Mouse (Mus musculus): Measurements from ENCODE around the gene Ap1s1. TPM values are rescaled to one million over a fixed set of nuclear protein-coding genes. Genes with fewer than 3 reads are reported as not detected.

Ap1s1 gene
- total and polyA plus RNA-seq, 3 experiments, result 154 to 218 (median 211) TPM

- Histone ChIP-seq H3K27ac (ENCODE audit: control insufficient read depth, low read depth, low read length) (no peak overlapping the region), H3K27me3 (ENCODE audit: control insufficient read depth in 1 of 2, insufficient read depth in 2 of 2, low read length in 2 of 2) (no peaks in the 10 kb centered on the region), H3K9ac (ENCODE audit: control insufficient read depth, low read depth, low read length, poor library complexity, severe bottlenecking) (no peak overlapping the region), H3K4me1 (ENCODE audit: control insufficient read depth in 1 of 2, insufficient read depth in 2 of 2, low read length in 2 of 2) (peaks cover 11 to 28% of the 10 kb centered on the region in 2 experiments), H3K4me3 (ENCODE audit: control insufficient read depth in 1 of 2, insufficient read depth in 1 of 2, low read depth in 2 of 2, low read length in 2 of 2) (no peak overlapping the region), H3K79me2 (ENCODE audit: control insufficient read depth, insufficient read depth, low read length, poor library complexity) (no peaks in the 10 kb centered on the region), H3K9me3 (replicated peaks; ENCODE audit: insufficient read depth, low read length) (no peaks in the 10 kb centered on the region), H3K36me3 (ENCODE audit: control insufficient read depth in 1 of 2, insufficient read depth in 2 of 2, low read length in 2 of 2) (peaks cover 0 to 9% of the 10 kb centered on the region in 2 experiments; a peak in 2 of 4 replicates)
- TF ChIP-seq USF1 (IDR thresholded peaks at IDR 0.05; ENCODE audit: low read depth, low read length), result no peak
- TF ChIP-seq POLR2AphosphoS2 (IDR thresholded peaks at IDR 0.05; ENCODE audit: low read length), result no peak
- TF ChIP-seq MYC (IDR thresholded peaks at IDR 0.05; ENCODE audit: low read depth, low read length), result no peak
- no peak for TF ChIP-seq ELF1 (IDR thresholded peaks at IDR 0.05; ENCODE audit: low read depth, low read length)
- TF ChIP-seq NELFE (IDR thresholded peaks at IDR 0.05; ENCODE audit: low read depth, low read length), result no peak
- DNase-seq (ENCODE audit: low read depth, low spot score), result no peak
Measured at GRCm38 (mm10) chr5:137093720-137094119, 47.8 kb upstream of the Ap1s1 start.

- Histone ChIP-seq H3K79me2 (ENCODE audit: control insufficient read depth, insufficient read depth, low read length, poor library complexity) (no peaks in the 10 kb centered on the region), H3K4me3 (ENCODE audit: control insufficient read depth in 1 of 2, insufficient read depth in 1 of 2, low read depth in 2 of 2, low read length in 2 of 2) (no peak overlapping the region), H3K27ac (ENCODE audit: control insufficient read depth, low read depth, low read length) (no peak overlapping the region), H3K9ac (ENCODE audit: control insufficient read depth, low read depth, low read length, poor library complexity, severe bottlenecking) (no peak overlapping the region), H3K27me3 (ENCODE audit: control insufficient read depth in 1 of 2, insufficient read depth in 2 of 2, low read length in 2 of 2) (no peaks in the 10 kb centered on the region), H3K9me3 (replicated peaks; ENCODE audit: insufficient read depth, low read length) (no peaks in the 10 kb centered on the region), H3K4me1 (ENCODE audit: control insufficient read depth in 1 of 2, insufficient read depth in 2 of 2, low read length in 2 of 2) (peaks cover 7 to 15% of the 10 kb centered on the region in 2 experiments), H3K36me3 (ENCODE audit: control insufficient read depth in 1 of 2, insufficient read depth in 2 of 2, low read length in 2 of 2) (no peaks in the 10 kb centered on the region)
- no peak for DNase-seq (ENCODE audit: low read depth, low spot score)
- no peak for TF ChIP-seq EP300 (IDR thresholded peaks at IDR 0.05; ENCODE audit: low read depth in 1 of 2, low read length in 2 of 2)
- TF ChIP-seq MAX (IDR thresholded peaks at IDR 0.05; ENCODE audit: low read length), result no peak
Measured at GRCm38 (mm10) chr5:137091560-137091959, 45.6 kb upstream of the Ap1s1 start.

DNA sequence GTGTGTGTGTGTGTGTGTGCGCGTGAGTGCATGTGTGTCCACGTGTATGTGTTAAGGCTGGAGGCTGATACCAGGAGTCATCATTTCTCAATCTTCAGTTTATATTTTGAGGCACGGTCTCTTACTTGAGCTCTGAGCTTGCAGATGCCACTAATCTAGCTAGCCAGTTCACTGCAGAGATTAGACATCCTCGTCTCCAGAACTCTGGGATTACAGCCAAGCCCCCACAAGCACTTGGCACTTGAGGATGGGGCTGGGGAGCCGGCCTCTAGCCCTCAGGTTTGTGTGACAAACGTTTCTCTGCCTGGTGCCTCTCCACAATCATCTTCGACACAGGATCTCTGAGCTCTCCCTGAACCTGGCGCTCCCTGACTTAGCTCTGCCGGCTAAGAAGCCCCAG, 44.9 kb upstream of the Ap1s1 start:
- Histone ChIP-seq H3K9ac (ENCODE audit: control insufficient read depth, low read depth, low read length, poor library complexity, severe bottlenecking) (no peak overlapping the region), H3K4me3 (ENCODE audit: control insufficient read depth in 1 of 2, insufficient read depth in 1 of 2, low read depth in 2 of 2, low read length in 2 of 2) (no peak overlapping the region), H3K27me3 (ENCODE audit: control insufficient read depth in 1 of 2, insufficient read depth in 2 of 2, low read length in 2 of 2) (no peaks in the 10 kb centered on the region), H3K79me2 (ENCODE audit: control insufficient read depth, insufficient read depth, low read length, poor library complexity) (no peaks in the 10 kb centered on the region), H3K4me1 (ENCODE audit: control insufficient read depth in 1 of 2, insufficient read depth in 2 of 2, low read length in 2 of 2) (peaks cover 4 to 16% of the 10 kb centered on the region in 2 experiments), H3K9me3 (replicated peaks; ENCODE audit: insufficient read depth, low read length) (no peaks in the 10 kb centered on the region), H3K36me3 (ENCODE audit: control insufficient read depth in 1 of 2, insufficient read depth in 2 of 2, low read length in 2 of 2) (no peaks in the 10 kb centered on the region), H3K27ac (ENCODE audit: control insufficient read depth, low read depth, low read length) (no peak overlapping the region)
- DNase-seq (ENCODE audit: low read depth, low spot score), result peak; percentile 45
- TF ChIP-seq ETS1 (IDR thresholded peaks at IDR 0.05; ENCODE audit: low read depth, low read length) (0 out of 2 replicates have a peak, but pooled peaks have one; percentile 24), EP300 (IDR thresholded peaks at IDR 0.05; ENCODE audit: low read depth in 1 of 2, low read length in 2 of 2) (peak in 1 of 2 experiments; percentile 31; a peak in 2 of 4 replicates), SIN3A (IDR thresholded peaks at IDR 0.05; ENCODE audit: low read length) (no peak), RCOR1 (IDR thresholded peaks at IDR 0.05; ENCODE audit: low read depth, low read length) (peak; percentile 69), GATA1 (IDR thresholded peaks at IDR 0.05; ENCODE audit: low read depth, low read length) (0 out of 2 replicates have a peak, but pooled peaks have one; percentile 20)
